Mouse (Mus musculus) naive thymus-derived CD4-positive, alpha-beta T cell, adult 2 months (primary cell): ENCODE measurements around the gene Spp2.

ENCODE experiments used
- DNase-seq: peaks from one replicate; pipeline ENCODE4 v3.0.0-alpha.2; 2011; ENCODE audit warnings: low read depth

Gene Spp2

GRCm38 (mm10) chr1:88466325-88467064, 59.7 kb downstream of the Spp2 start:
- DNase-seq, result no peak

- no peak for DNase-seq
These were observed 61.1 kb downstream of the Spp2 start for GRCm38 (mm10) chr1:88467866-88468265.

- no peak for DNase-seq
These were observed 61.6 kb downstream of the Spp2 start for GRCm38 (mm10) chr1:88468335-88468734.

DNA sequence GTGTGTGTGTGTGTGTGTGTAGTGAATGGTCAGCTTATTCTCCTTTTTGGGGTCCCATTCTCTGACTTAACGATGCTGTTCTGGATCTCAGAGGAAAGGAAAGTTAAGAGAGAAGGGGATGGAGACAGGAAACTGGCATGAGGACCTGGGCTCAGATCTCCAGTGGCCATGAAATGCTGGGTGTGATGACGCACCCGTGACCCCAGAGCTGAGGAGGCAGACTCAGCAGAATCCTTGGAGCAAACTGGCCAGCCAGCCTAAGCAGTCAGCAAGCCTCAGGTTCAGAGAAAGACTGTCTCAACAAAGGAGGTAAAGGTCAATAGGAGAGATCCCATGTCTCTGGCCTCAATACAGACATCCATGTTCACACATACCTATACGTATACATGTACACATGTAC, 63.0 kb downstream of the Spp2 start:
- DNase-seq, result no peak

GRCm38 (mm10) chr1:88472258-88472657, 65.5 kb downstream of the Spp2 start:
- no peak for DNase-seq

- peak; percentile 57 for DNase-seq
These were observed 67.1 kb downstream of the Spp2 start for GRCm38 (mm10) chr1:88473899-88474298.

GRCm38 (mm10) chr1:88474598-88474997, 67.8 kb downstream of the Spp2 start:
- peak; percentile 82 for DNase-seq

DNA sequence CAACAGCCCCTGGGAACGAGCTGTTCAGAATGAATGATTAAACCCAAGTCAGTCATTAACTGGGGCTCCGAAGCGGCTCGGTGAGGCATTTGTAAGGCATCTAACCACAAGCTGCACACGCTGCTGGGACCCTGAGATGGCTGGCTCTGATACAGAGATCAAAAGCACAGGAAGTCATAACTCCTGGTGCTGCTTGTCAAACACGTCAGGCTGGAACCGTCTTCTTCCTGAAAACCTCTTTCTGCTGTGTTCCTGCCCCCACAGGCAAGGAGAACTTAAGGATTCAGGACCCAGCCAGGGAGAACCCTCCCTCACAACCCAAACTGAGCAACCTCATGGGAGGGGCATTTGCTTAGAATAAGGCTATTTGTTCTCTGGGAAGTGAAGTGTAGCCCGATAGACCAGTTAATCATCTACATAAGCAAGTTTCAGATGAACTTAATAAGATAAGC, 68.8 kb downstream of the Spp2 start:
- DNase-seq, result peak; percentile 85
